Mouse (Mus musculus): ENCODE measurements at regions not wholly inside any gene's neighbourhood (a gene's known extent, or its start where the extent isn't known, plus 50 kb on each side); places are given as distances from the start of the nearest gene placed in this dataset.

- no peak for TF ChIP-seq GATA1 (IDR thresholded peaks at IDR 0.05; ENCODE audit: borderline replicate concordance, low read length)
- TF ChIP-seq FLI1 (IDR thresholded peaks at IDR 0.05; ENCODE audit: low read length) = no peak
These were observed 87.3 kb upstream of the Pde3a start for GRCm38 (mm10) chr6:141161626-141162233.
